Comparison of ENCODE assay signal across 24 mouse cellular contexts in genomic region chr1:51729407-51729806, GRCm38 (mm10).
DNase-seq lines count a peak whose midpoint lies in the region; ATAC-seq and TF ChIP-seq lines count a peak whose summit lies in the region.
"Had no signal": no experiment of that assay in that cellular context is flagged by ENCODE, and none has a peak within 500 bp of the region (broad histone marks: within the 10 kb centered on the region; RNA-seq: fewer than 3 reads in every experiment).

No protein-coding gene starts in this region.

- H3K79me2 ChIP-seq in heart, adult 2 months (replicated peaks; ENCODE audit: control insufficient read depth, insufficient read depth, low read length) = no peaks in the 10 kb centered on the region

- TF ChIP-seq POLR2A in heart, adult 2 months (IDR thresholded peaks at IDR 0.05; ENCODE audit: insufficient read depth, low read depth, low read length) = no peak

- no peak for DNase-seq in gastrocnemius, adult 2 months
- DNase-seq in gastrocnemius, postnatal 14 days = no peak
- no peak for DNase-seq in heart, adult 2 months
- no peak for DNase-seq in heart, adult 18-20 months
- DNase-seq in midbrain, embryonic 11.5 days (ENCODE audit: low spot score, missing footprints) = peak; percentile 54
- DNase-seq in midbrain, postnatal 0 days (ENCODE audit: low spot score) = no peak
- DNase-seq: adrenal gland, adult 8-10 months; adrenal gland, postnatal 14 days; adrenal gland, postnatal 36 days; B cell, adult 2 months; cerebellum, adult 11-12 months; cerebellum, adult 2 months; cerebellum, adult 9-10 months; cerebellum, postnatal 10 days; cerebellum, postnatal 25 days had no signal

- TF ChIP-seq EP300 in heart, adult 2 months (IDR thresholded peaks at IDR 0.05; ENCODE audit: insufficient read depth, low read depth, low read length) = no peak

- H3K9ac ChIP-seq in heart, adult 2 months (ENCODE audit: low read depth, low read length) = no peak overlapping the region
- H3K9ac ChIP-seq in midbrain, embryonic 11.5 days (ENCODE audit: low read length) = no peak overlapping the region
- no peak overlapping the region for H3K9ac ChIP-seq in midbrain, postnatal 0 days (replicated peaks; ENCODE audit: low read length, poor library complexity, severe bottlenecking)
- H3K9ac ChIP-seq: embryonic facial prominence, embryonic 12.5 days; forebrain, embryonic 13.5 days; forebrain, embryonic 15.5 days had no signal

- no peaks in the 10 kb centered on the region for H3K27me3 ChIP-seq in heart, adult 2 months (ENCODE audit: control insufficient read depth, insufficient read depth, low read length)
- H3K27me3 ChIP-seq in midbrain, embryonic 11.5 days (ENCODE audit: control insufficient read depth, insufficient read depth, low read length) = no peaks in the 10 kb centered on the region
- H3K27me3 ChIP-seq in midbrain, postnatal 0 days (ENCODE audit: insufficient read depth, low read length) = no peaks in the 10 kb centered on the region
- H3K27me3 ChIP-seq: CH12.LX; embryonic facial prominence, embryonic 12.5 days; forebrain, embryonic 13.5 days; forebrain, embryonic 15.5 days; Patski had no signal

- no peak for TF ChIP-seq CTCF in gastrocnemius, adult 2 months (IDR thresholded peaks at IDR 0.05)
- TF ChIP-seq CTCF in heart, adult 2 months (IDR thresholded peaks at IDR 0.05) = no peak
- no peak for TF ChIP-seq CTCF in midbrain, postnatal 0 days (IDR thresholded peaks at IDR 0.05)

- H3K4me2 ChIP-seq in midbrain, embryonic 11.5 days = no peak overlapping the region
- no peak overlapping the region for H3K4me2 ChIP-seq in midbrain, postnatal 0 days (ENCODE audit: low read depth, low read length, poor library complexity, severe bottlenecking)
- H3K4me2 ChIP-seq: embryonic facial prominence, embryonic 12.5 days; forebrain, embryonic 13.5 days; forebrain, embryonic 15.5 days had no signal

- H3K27ac ChIP-seq in gastrocnemius, adult 2 months = peak overlapping the region; percentile 57; the same call in 1 of the 2 replicates
- H3K27ac ChIP-seq in heart, adult 2 months = peak overlapping the region; percentile 49
- H3K27ac ChIP-seq in midbrain, embryonic 11.5 days (ENCODE audit: low read depth, low read length) = no peak overlapping the region
- no peak overlapping the region for H3K27ac ChIP-seq in midbrain, postnatal 0 days (ENCODE audit: low read depth, low read length)
- H3K27ac ChIP-seq: embryonic facial prominence, embryonic 10.5 days; embryonic facial prominence, embryonic 12.5 days; forebrain, embryonic 13.5 days; forebrain, embryonic 15.5 days had no signal

- intact Hi-C loops in gastrocnemius, adult 2 months (cut with DNase I) = no loop called here
- intact Hi-C loops in gastrocnemius, postnatal 14 days (cut with DNase I; ENCODE audit: low total_unique reads) = no loop called here
- intact Hi-C loops in heart, adult 2 months (cut with DNase I) = no loop called here

- H3K4me3 ChIP-seq in gastrocnemius, adult 2 months = no peak overlapping the region
- no peak overlapping the region for H3K4me3 ChIP-seq in heart, adult 2 months
- H3K4me3 ChIP-seq in midbrain, embryonic 11.5 days (ENCODE audit: low read depth, low read length) = no peak overlapping the region
- no peak overlapping the region for H3K4me3 ChIP-seq in midbrain, postnatal 0 days (ENCODE audit: low read depth, low read length)
- H3K4me3 ChIP-seq: embryonic facial prominence, embryonic 10.5 days; embryonic facial prominence, embryonic 12.5 days; forebrain, embryonic 13.5 days; forebrain, embryonic 15.5 days had no signal

- no peaks in the 10 kb centered on the region for H3K36me3 ChIP-seq in heart, adult 2 months (ENCODE audit: control insufficient read depth, insufficient read depth, low read length)
- no peaks in the 10 kb centered on the region for H3K36me3 ChIP-seq in midbrain, embryonic 11.5 days (ENCODE audit: control insufficient read depth, insufficient read depth, low read length)
- no peaks in the 10 kb centered on the region for H3K36me3 ChIP-seq in midbrain, postnatal 0 days (ENCODE audit: insufficient read depth, low read length)
- H3K36me3 ChIP-seq: embryonic facial prominence, embryonic 10.5 days; embryonic facial prominence, embryonic 12.5 days; forebrain, embryonic 15.5 days; G1E had no signal

- no peaks in the 10 kb centered on the region; the same call in 1 of the 2 replicates for H3K9me3 ChIP-seq in midbrain, embryonic 11.5 days (ENCODE audit: control insufficient read depth, low read length)
- no peaks in the 10 kb centered on the region for H3K9me3 ChIP-seq in midbrain, postnatal 0 days (ENCODE audit: low read length)
- H3K9me3 ChIP-seq: G1E had no signal

- no peak for ATAC-seq in midbrain, embryonic 11.5 days (ENCODE audit: low FRiP score)
- no peak for ATAC-seq in midbrain, postnatal 0 days (ENCODE audit: low FRiP score)
- ATAC-seq: activated CD4-positive, CD25-positive, alpha-beta regulatory T cell, adult 4 months; CD4-positive, CD25-positive, alpha-beta regulatory T cell, adult 4 months; forebrain, embryonic 13.5 days; forebrain, embryonic 15.5 days; Patski had no signal

- no peaks in the 10 kb centered on the region for H3K4me1 ChIP-seq in heart, adult 2 months (ENCODE audit: control insufficient read depth, insufficient read depth, low read length)
- no peaks in the 10 kb centered on the region for H3K4me1 ChIP-seq in midbrain, embryonic 11.5 days (ENCODE audit: control insufficient read depth, insufficient read depth, low read length)
- H3K4me1 ChIP-seq in midbrain, postnatal 0 days (ENCODE audit: insufficient read depth, low read length) = no peaks in the 10 kb centered on the region
- H3K4me1 ChIP-seq: embryonic facial prominence, embryonic 10.5 days; embryonic facial prominence, embryonic 12.5 days; forebrain, embryonic 13.5 days; forebrain, embryonic 15.5 days had no signal

- 82% methylated on average over 1 of the region's 1 CpGs for WGBS in heart, adult 2 months
- WGBS in midbrain, embryonic 11.5 days = 93% methylated on average over 1 of the region's 1 CpGs
- 97% methylated on average over 1 of the region's 1 CpGs for WGBS in midbrain, postnatal 0 days

Comparison
In these comparisons a context has a peak if more than half of its experiments do, and no peak if none do; other contexts are left out.
1. H3K27ac ChIP-seq: peak in gastrocnemius, adult 2 months (single experiment) and heart, adult 2 months (single experiment); none in midbrain, embryonic 11.5 days (single experiment) and midbrain, postnatal 0 days (single experiment).